Mouse (Mus musculus): ENCODE results near the gene Lhfpl4. TPM values are rescaled to one million over a fixed set of nuclear protein-coding genes. Genes with fewer than 3 reads are reported as not detected.

Gene Lhfpl4
- polyA plus RNA-seq, 1 experiment from 2014 or later: 21.9 TPM

Other genes with a start within 250 kb of the Lhfpl4 start
- 44.7 and 68.2 TPM in 2 replicates for gene Srgap3, start 248.1 kb downstream of the Lhfpl4 start, polyA plus RNA-seq (2014; fragmentation: Nextera tagmentation; extraction: Ambion mirVana)
- 46.6 and 47.2 TPM in 2 replicates for gene Thumpd3, start 149.2 kb downstream of the Lhfpl4 start, polyA plus RNA-seq (2014; fragmentation: Nextera tagmentation; extraction: Ambion mirVana)
- gene Setd5, start 118.0 kb downstream of the Lhfpl4 start, polyA plus RNA-seq (2014; fragmentation: Nextera tagmentation; extraction: Ambion mirVana): 56.3 and 63.1 TPM in 2 replicates
- gene Mtmr14, start 42.5 kb upstream of the Lhfpl4 start, polyA plus RNA-seq (2014; fragmentation: Nextera tagmentation; extraction: Ambion mirVana): 30.6 and 38.3 TPM in 2 replicates
- 1.1 and 2.6 TPM in 2 replicates for gene Cpne9, start 86.9 kb upstream of the Lhfpl4 start, polyA plus RNA-seq (2014; fragmentation: Nextera tagmentation; extraction: Ambion mirVana)
- 14.3 and 17.8 TPM in 2 replicates for gene Brpf1, start 111.8 kb upstream of the Lhfpl4 start, polyA plus RNA-seq (2014; fragmentation: Nextera tagmentation; extraction: Ambion mirVana)
- gene Ogg1, start 131.6 kb upstream of the Lhfpl4 start, polyA plus RNA-seq (2014; fragmentation: Nextera tagmentation; extraction: Ambion mirVana): 7.6 and 8.9 TPM in 2 replicates
- gene Camk1, start 148.6 kb upstream of the Lhfpl4 start, polyA plus RNA-seq (2014; fragmentation: Nextera tagmentation; extraction: Ambion mirVana): 93.6 and 110 TPM in 2 replicates
- gene Tada3, start 182.5 kb upstream of the Lhfpl4 start, polyA plus RNA-seq (2014; fragmentation: Nextera tagmentation; extraction: Ambion mirVana): 66.3 and 78.5 TPM in 2 replicates
- 238 and 253 TPM in 2 replicates for gene Arpc4, start 182.7 kb upstream of the Lhfpl4 start, polyA plus RNA-seq (2014; fragmentation: Nextera tagmentation; extraction: Ambion mirVana)
- gene Ttll3, start 193.9 kb upstream of the Lhfpl4 start, polyA plus RNA-seq (2014; fragmentation: Nextera tagmentation; extraction: Ambion mirVana): 8.9 and 9.1 TPM in 2 replicates
- gene Rpusd3, start 224.0 kb upstream of the Lhfpl4 start, polyA plus RNA-seq (2014; fragmentation: Nextera tagmentation; extraction: Ambion mirVana): 19.7 and 23.6 TPM in 2 replicates
- not detected in 2 replicates for gene Cidec, start 240.4 kb upstream of the Lhfpl4 start, polyA plus RNA-seq (2014; fragmentation: Nextera tagmentation; extraction: Ambion mirVana)
- 91.1 and 96.4 TPM in 2 replicates for gene Jagn1, start 247.2 kb upstream of the Lhfpl4 start, polyA plus RNA-seq (2014; fragmentation: Nextera tagmentation; extraction: Ambion mirVana)

Measured in neural tube, embryonic 14.5 days (tissue).